Mouse (Mus musculus) cortical plate, adult 2 months (tissue): ENCODE data around the gene Rnf123. TPM values are rescaled to one million over a fixed set of nuclear protein-coding genes. Genes with fewer than 3 reads are reported as not detected.

Experiments
- H3K27ac ChIP-seq: fragments of 200-500 bp; 2 replicates; pipeline ENCODE4 v1.5.1; 2012; ENCODE audit warnings: low read length, control low read depth, inconsistent platforms; ENCODE audit not compliant: insufficient read depth
- H3K4me1 ChIP-seq: fragments of 200-500 bp; 2 replicates; pipeline ENCODE4 v1.6.1; 2011; ENCODE audit warnings: low read length; ENCODE audit not compliant: control insufficient read depth, insufficient read depth
- H3K4me3 ChIP-seq: fragments of 200-500 bp; 2 replicates; pipeline ENCODE4 v1.5.1; 2011; ENCODE audit warnings: mild to moderate bottlenecking, low read length, control low read depth; ENCODE audit not compliant: insufficient read depth
- CTCF ChIP-seq: fragments of 200-500 bp; IDR thresholded peaks from 2 replicates; pipeline ENCODE4 v1.5.1; 2011; ENCODE audit warnings: mild to moderate bottlenecking, control low read depth, low read length; ENCODE audit not compliant: insufficient read depth; ENCODE audit errors: extremely low read depth
- POLR2A ChIP-seq: fragments of 200-500 bp; IDR thresholded peaks from 2 replicates; pipeline ENCODE4 v1.6.1; 2011; ENCODE audit warnings: mild to moderate bottlenecking, low read length, control low read depth; ENCODE audit not compliant: insufficient read depth; ENCODE audit errors: extremely low read depth
- polyA plus RNA-seq: library from polyadenylated mRNA; depleted of rRNA; stranded (reverse); fragments of >200 nt; gene quantifications from 2 replicates; pipeline ENCODE4 v1.2.3, GENCODE M21; 2012; rRNA removed

Gene Rnf123
- polyA plus RNA-seq, result 76.2 and 82.3 TPM in 2 replicates

- H3K4me1 ChIP-seq, result no peaks in the 10 kb centered on the region
- H3K27ac ChIP-seq, result no peak within 1 kb of the TSS
- no peak within 1 kb of the TSS for H3K4me3 ChIP-seq
- TF ChIP-seq CTCF, result no peak
- no peak for TF ChIP-seq POLR2A
Observed at GRCm38 (mm10) chr9:108082988-108083431, at the start of gene Rnf123. TSS of gene Rnf123 (minus strand) at chr9:108083346.

- no peak for TF ChIP-seq CTCF
- Histone ChIP-seq H3K4me3 (no peak overlapping the region), H3K4me1 (peaks cover 25% of the 10 kb centered on the region; the same call in 1 of the 2 replicates), H3K27ac (no peak overlapping the region)
Observed at GRCm38 (mm10) chr9:108132373-108132772, 49.2 kb upstream of the Rnf123 start.

- Histone ChIP-seq H3K4me1 (peaks cover 26% of the 10 kb centered on the region), H3K4me3 (no peak overlapping the region), H3K27ac (no peak overlapping the region)
- TF ChIP-seq POLR2A, result no peak
- no peak for TF ChIP-seq CTCF
Observed at GRCm38 (mm10) chr9:108131502-108131901, 48.4 kb upstream of the Rnf123 start.

- TF ChIP-seq CTCF (no peak), POLR2A (0 out of 2 replicates have a peak, but pooled peaks have one; percentile 12)
- H3K4me3 ChIP-seq, result no peak overlapping the region
- H3K4me1 ChIP-seq, result peaks cover 30% of the 10 kb centered on the region
- peak overlapping the region; percentile 86 for H3K27ac ChIP-seq
Observed at GRCm38 (mm10) chr9:108129042-108129948, 46.1 kb upstream of the Rnf123 start.

- Histone ChIP-seq H3K27ac (peak overlapping the region; percentile 86), H3K4me3 (no peak overlapping the region), H3K4me1 (peaks cover 32% of the 10 kb centered on the region)
- TF ChIP-seq POLR2A (no peak), CTCF (no peak)
Observed at GRCm38 (mm10) chr9:108128248-108128647, 45.1 kb upstream of the Rnf123 start.

GRCm38 (mm10) chr9:108126436-108127180 lies 43.5 kb upstream of the Rnf123 start:
- peak overlapping the region; percentile 75 for H3K27ac ChIP-seq
- no peak overlapping the region for H3K4me3 ChIP-seq
- peaks cover 32% of the 10 kb centered on the region for H3K4me1 ChIP-seq
- TF ChIP-seq POLR2A (no peak), CTCF (no peak)

- H3K4me1 ChIP-seq, result peaks cover 34% of the 10 kb centered on the region
- H3K4me3 ChIP-seq, result no peak overlapping the region
- peak overlapping the region; percentile 51; the same call in 1 of the 2 replicates for H3K27ac ChIP-seq
- TF ChIP-seq CTCF (no peak), POLR2A (no peak)
Observed at GRCm38 (mm10) chr9:108125731-108126130, 42.6 kb upstream of the Rnf123 start.

GRCm38 (mm10) chr9:108123916-108124315 lies 40.8 kb upstream of the Rnf123 start:
- Histone ChIP-seq H3K4me1 (peaks cover 27% of the 10 kb centered on the region), H3K27ac (no peak overlapping the region), H3K4me3 (no peak overlapping the region)
- TF ChIP-seq CTCF (no peak), POLR2A (no peak)

GRCm38 (mm10) chr9:108121170-108121969 lies 38.2 kb upstream of the Rnf123 start:
- TF ChIP-seq POLR2A (no peak), CTCF (no peak)
- Histone ChIP-seq H3K4me1 (peaks cover 13% of the 10 kb centered on the region), H3K4me3 (no peak overlapping the region), H3K27ac (no peak overlapping the region)
